Mouse (Mus musculus) lung, adult 2 months (tissue): ENCODE data around the gene Cpne4.

Experiments
- CTCF ChIP-seq: fragments of 200-500 bp; IDR thresholded peaks from 2 replicates; pipeline ENCODE4 v1.5.1; 2011; ENCODE audit warnings: mild to moderate bottlenecking, low read length, control low read depth; ENCODE audit not compliant: insufficient read depth
- POLR2A ChIP-seq: fragments of 200-500 bp; IDR thresholded peaks from 2 replicates; pipeline ENCODE4 v1.6.1; 2011; ENCODE audit warnings: low read depth, mild to moderate bottlenecking, control low read depth, low read length, borderline replicate concordance; ENCODE audit errors: extremely low read depth

GRCm38 (mm10) chr9:104742661-104743380, 195.7 kb downstream of the Cpne4 start:
- no peak for TF ChIP-seq CTCF
- no peak for TF ChIP-seq POLR2A
